Mouse (Mus musculus) bone marrow macrophage, adult 2 months (primary cell): ENCODE data around the gene Gan.

Experiments used
- CTCF ChIP-seq: IDR thresholded peaks from 2 replicates; pipeline ENCODE4 v1.5.1; 2012; ENCODE audit warnings: low read depth, mild to moderate bottlenecking, low read length, moderate library complexity
- POLR2A ChIP-seq: IDR thresholded peaks from 2 replicates; pipeline ENCODE4 v1.6.1; 2012; ENCODE audit warnings: mild to moderate bottlenecking, low read depth, low read length, borderline replicate concordance

DNA sequence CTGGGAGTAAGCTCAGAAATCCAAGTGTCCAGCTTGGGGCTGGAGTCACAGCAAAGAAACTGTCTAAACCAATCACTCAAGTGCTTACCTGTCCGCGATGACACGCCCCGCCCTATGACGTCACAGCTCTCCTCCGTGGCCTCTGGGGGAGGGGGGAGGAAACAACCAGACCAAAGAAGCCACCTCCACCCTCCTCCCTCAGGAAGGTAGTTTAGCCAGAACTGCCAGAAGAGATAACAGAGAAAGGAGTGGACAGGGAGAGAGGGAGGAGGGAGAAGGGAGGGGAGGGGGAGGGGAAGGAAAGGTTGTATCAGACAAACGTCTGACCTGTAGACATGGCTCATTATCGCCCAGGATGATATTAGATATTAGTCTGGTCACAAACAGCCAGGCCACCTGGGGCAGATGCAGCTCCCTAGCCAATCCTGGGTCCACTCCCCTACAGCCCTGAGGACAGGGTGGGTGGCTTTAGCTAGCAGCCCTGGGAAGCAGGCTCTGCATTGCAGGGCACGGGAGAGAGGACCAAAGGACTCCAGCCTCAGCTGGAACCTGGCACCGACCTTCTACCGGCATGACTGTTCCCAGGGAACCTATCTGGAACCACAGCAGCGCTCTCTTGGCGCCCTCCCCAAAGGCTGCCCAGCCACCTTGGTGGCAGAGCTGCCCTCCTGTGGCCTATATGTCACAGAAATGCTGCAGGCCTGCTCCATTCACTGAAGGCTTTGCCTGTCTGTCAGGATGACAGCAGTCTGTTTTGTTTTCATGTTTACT, 42.1 kb upstream of the Gan start:
- TF ChIP-seq CTCF, result no peak
- TF ChIP-seq POLR2A, result no peak
